Mouse (Mus musculus) heart, adult 18-20 months (tissue): ENCODE results near the gene Tex19.2. TPM values are rescaled to one million over a fixed set of nuclear protein-coding genes. Genes with fewer than 3 reads are reported as not detected.

Experiments used
- DNase-seq, 2 experiments: peaks; one replicate each; pipeline ENCODE4 v3.0.0; 2021 to 2022; ENCODE audit warnings: mixed read lengths in 1 of 2
- long read RNA-seq, 2 experiments: library from polyadenylated mRNA; stranded (forward); transcript quantifications; one replicate each; pipeline ENCODE4 v2.0.0; 2021
- total RNA-seq, 2 experiments: library from RNA; stranded (reverse); gene quantifications; 2 replicates each; pipeline ENCODE4 v1.2.3; 2021

Tex19.2 gene
- total RNA-seq = not detected
- long read RNA-seq, experiment 1 = 0 reads
- long read RNA-seq, experiment 2 = 0 reads

- DNase-seq = no peak
Measured at GRCm38 (mm10) chr11:121118577-121118976, at the start of gene Tex19.2. Tex19.2 (minus strand) TSS chr11:121118677.

GRCm38 (mm10) chr11:121163751-121164150 is 45.3 kb upstream of the Tex19.2 start:
- DNase-seq = no peak

GRCm38 (mm10) chr11:121160636-121161346 is 42.3 kb upstream of the Tex19.2 start:
- DNase-seq = no peak

GRCm38 (mm10) chr11:121159971-121160370 is 41.5 kb upstream of the Tex19.2 start, which contains the start of gene Uts2r:
Uts2r (plus strand) TSS chr11:121160271.
- no peak for DNase-seq

- DNase-seq = peak; percentile 62 to 69
Measured at GRCm38 (mm10) chr11:121156411-121156891, 38.0 kb upstream of the Tex19.2 start.

- DNase-seq = no peak
Measured at GRCm38 (mm10) chr11:121154203-121154602, 35.7 kb upstream of the Tex19.2 start.

- no peak for DNase-seq
Measured at GRCm38 (mm10) chr11:121148193-121148592, 29.7 kb upstream of the Tex19.2 start.

- DNase-seq = no peak
Measured at GRCm38 (mm10) chr11:121145865-121146264, 27.4 kb upstream of the Tex19.2 start, which contains the start of gene Tex19.1. Tex19.1 (plus strand) TSS chr11:121146143.

- DNase-seq = no peak
Measured at GRCm38 (mm10) chr11:121143325-121144015, 25.0 kb upstream of the Tex19.2 start.

- DNase-seq = peak in 1 of 2 experiments; percentile 18
Measured at GRCm38 (mm10) chr11:121138732-121139131, 20.3 kb upstream of the Tex19.2 start.

GRCm38 (mm10) chr11:121137682-121138081 is 19.2 kb upstream of the Tex19.2 start:
- no peak for DNase-seq

- DNase-seq = no peak
Measured at GRCm38 (mm10) chr11:121134600-121134999, 16.1 kb upstream of the Tex19.2 start.

GRCm38 (mm10) chr11:121129616-121130015 is 11.1 kb upstream of the Tex19.2 start:
- no peak for DNase-seq

GRCm38 (mm10) chr11:121127441-121127840 is 9.0 kb upstream of the Tex19.2 start:
- DNase-seq = no peak

GRCm38 (mm10) chr11:121126395-121126794 is 7.9 kb upstream of the Tex19.2 start:
- no peak for DNase-seq

- DNase-seq = no peak
Measured at GRCm38 (mm10) chr11:121125522-121126172, 7.2 kb upstream of the Tex19.2 start.

- DNase-seq = no peak
Measured at GRCm38 (mm10) chr11:121123438-121123837, 5.0 kb upstream of the Tex19.2 start.

- no peak for DNase-seq
Measured at GRCm38 (mm10) chr11:121122024-121122670, 3.7 kb upstream of the Tex19.2 start.

- DNase-seq = no peak
Measured at GRCm38 (mm10) chr11:121121151-121121550, 2.7 kb upstream of the Tex19.2 start.

GRCm38 (mm10) chr11:121118106-121118505 is 371 bp downstream of the Tex19.2 start:
- no peak for DNase-seq

GRCm38 (mm10) chr11:121112091-121112775 is 6.2 kb downstream of the Tex19.2 start:
- DNase-seq = no peak

GRCm38 (mm10) chr11:121111601-121112000 is 6.9 kb downstream of the Tex19.2 start:
- DNase-seq = no peak
